Mouse (Mus musculus): ENCODE measurements around the gene Uggt2. TPM values are rescaled to one million over a fixed set of nuclear protein-coding genes. Genes with fewer than 3 reads are reported as not detected.

Gene Uggt2
- polyA plus RNA-seq (2016; fragmentation: Nextera tagmentation; extraction: Ambion mirVana), result 13.2 and 14.2 TPM in 2 replicates

- peaks cover 24% of the 10 kb centered on the region for H3K4me1 ChIP-seq
- no peaks in the 10 kb centered on the region for H3K9me3 ChIP-seq (replicated peaks)
- H3K27ac ChIP-seq (replicated peaks), result peak within 1 kb of the TSS; percentile 95
- under 1% methylated on average over 71 of the region's 72 CpGs for WGBS
- DNase-seq (ENCODE audit: low spot score), result peak; percentile 93
- peak within 1 kb of the TSS; percentile 89 for H3K4me3 ChIP-seq
- no peaks in the 10 kb centered on the region for H3K27me3 ChIP-seq (ENCODE audit: low read depth, poor library complexity, severe bottlenecking)
- peaks cover 8% of the 10 kb centered on the region for H3K36me3 ChIP-seq
Measured at GRCm38 (mm10) chr14:119098851-119099569, at the start of gene Uggt2. Gene Uggt2, minus strand, starts transcription at chr14:119099430.

GRCm38 (mm10) chr14:119139381-119139950 is 40.2 kb upstream of the Uggt2 start:
- H3K9me3 ChIP-seq (replicated peaks), result no peaks in the 10 kb centered on the region
- H3K4me1 ChIP-seq, result peaks cover 20% of the 10 kb centered on the region
- H3K4me3 ChIP-seq, result peak overlapping the region; percentile 65; the same call in 1 of the 2 replicates
- DNase-seq (ENCODE audit: low spot score), result no peak
- 43% methylated on average over 9 of the region's 9 CpGs for WGBS
- peaks cover 77% of the 10 kb centered on the region for H3K27me3 ChIP-seq (ENCODE audit: low read depth, poor library complexity, severe bottlenecking)
- H3K36me3 ChIP-seq, result no peaks in the 10 kb centered on the region
- H3K27ac ChIP-seq (replicated peaks), result no peak overlapping the region

- H3K27ac ChIP-seq (replicated peaks), result no peak overlapping the region
- H3K27me3 ChIP-seq (ENCODE audit: low read depth, poor library complexity, severe bottlenecking), result peaks cover 84% of the 10 kb centered on the region
- H3K4me1 ChIP-seq, result peaks cover 20% of the 10 kb centered on the region
- peak overlapping the region; percentile 65 for H3K4me3 ChIP-seq
- no peaks in the 10 kb centered on the region for H3K9me3 ChIP-seq (replicated peaks)
- H3K36me3 ChIP-seq, result no peaks in the 10 kb centered on the region
- DNase-seq (ENCODE audit: low spot score), result no peak
- WGBS, result under 1% methylated on average over 20 of the region's 20 CpGs
Measured at GRCm38 (mm10) chr14:119138786-119139100, 39.5 kb upstream of the Uggt2 start.

- no peaks in the 10 kb centered on the region for H3K36me3 ChIP-seq
- H3K9me3 ChIP-seq (replicated peaks), result no peaks in the 10 kb centered on the region
- peak within 1 kb of the TSS; percentile 63; the same call in 1 of the 2 replicates for H3K27ac ChIP-seq (replicated peaks)
- H3K4me1 ChIP-seq, result peaks cover 20% of the 10 kb centered on the region
- no peak for DNase-seq (ENCODE audit: low spot score)
- WGBS, result under 1% methylated on average over 98 of the region's 100 CpGs
- H3K27me3 ChIP-seq (ENCODE audit: low read depth, poor library complexity, severe bottlenecking), result peaks cover 84% of the 10 kb centered on the region
- peak within 1 kb of the TSS; percentile 65 for H3K4me3 ChIP-seq
Measured at GRCm38 (mm10) chr14:119137906-119138785, 38.9 kb upstream of the Uggt2 start, which contains the start of gene Hs6st3. Gene Hs6st3, plus strand, starts transcription at chr14:119138341.

- no peaks in the 10 kb centered on the region for H3K36me3 ChIP-seq
- peaks cover 20% of the 10 kb centered on the region for H3K4me1 ChIP-seq
- under 1% methylated on average over 38 of the region's 38 CpGs for WGBS
- peak; percentile 73 for DNase-seq (ENCODE audit: low spot score)
- peak overlapping the region; percentile 63; the same call in 1 of the 2 replicates for H3K27ac ChIP-seq (replicated peaks)
- H3K4me3 ChIP-seq, result peak overlapping the region; percentile 65
- H3K9me3 ChIP-seq (replicated peaks), result no peaks in the 10 kb centered on the region
- peaks cover 84% of the 10 kb centered on the region for H3K27me3 ChIP-seq (ENCODE audit: low read depth, poor library complexity, severe bottlenecking)
Measured at GRCm38 (mm10) chr14:119137512-119137905, 38.3 kb upstream of the Uggt2 start.

GRCm38 (mm10) chr14:119127330-119127729 is 28.1 kb upstream of the Uggt2 start:
- no peak overlapping the region for H3K27ac ChIP-seq (replicated peaks)
- H3K4me3 ChIP-seq, result no peak overlapping the region
- H3K9me3 ChIP-seq (replicated peaks), result no peaks in the 10 kb centered on the region
- H3K36me3 ChIP-seq, result no peaks in the 10 kb centered on the region
- WGBS, result 90% methylated on average over 2 of the region's 2 CpGs
- no peak for DNase-seq (ENCODE audit: low spot score)
- H3K4me1 ChIP-seq, result peaks cover 18% of the 10 kb centered on the region
- H3K27me3 ChIP-seq (ENCODE audit: low read depth, poor library complexity, severe bottlenecking), result peaks cover 31% of the 10 kb centered on the region

- no peak overlapping the region for H3K27ac ChIP-seq (replicated peaks)
- DNase-seq (ENCODE audit: low spot score), result no peak
- H3K27me3 ChIP-seq (ENCODE audit: low read depth, poor library complexity, severe bottlenecking), result peaks cover 31% of the 10 kb centered on the region
- WGBS, result 47% methylated on average over 4 of the region's 4 CpGs
- peaks cover 18% of the 10 kb centered on the region for H3K4me1 ChIP-seq
- H3K4me3 ChIP-seq, result no peak overlapping the region
- no peaks in the 10 kb centered on the region for H3K36me3 ChIP-seq
- no peaks in the 10 kb centered on the region for H3K9me3 ChIP-seq (replicated peaks)
Measured at GRCm38 (mm10) chr14:119125840-119126239, 26.6 kb upstream of the Uggt2 start.

GRCm38 (mm10) chr14:119124061-119124460 is 24.8 kb upstream of the Uggt2 start:
- WGBS, result 25% methylated on average over 3 of the region's 3 CpGs
- H3K4me3 ChIP-seq, result peak overlapping the region; percentile 54
- DNase-seq (ENCODE audit: low spot score), result peak; percentile 47

GRCm38 (mm10) chr14:119123582-119123981 is 24.4 kb upstream of the Uggt2 start:
- Histone ChIP-seq H3K4me1 (peaks cover 18% of the 10 kb centered on the region), H3K36me3 (no peaks in the 10 kb centered on the region), H3K9me3 (replicated peaks) (no peaks in the 10 kb centered on the region), H3K4me3 (peak overlapping the region; percentile 54), H3K27ac (replicated peaks) (peak overlapping the region; percentile 61; the same call in 1 of the 2 replicates), H3K27me3 (ENCODE audit: low read depth, poor library complexity, severe bottlenecking) (peaks cover 31% of the 10 kb centered on the region)
- 3% methylated on average over 12 of the region's 12 CpGs for WGBS
- peak; percentile 19 for DNase-seq (ENCODE audit: low spot score)

More at GRCm38 (mm10) chr14:119124061-119124460, 24.8 kb upstream of the Uggt2 start:
- Histone ChIP-seq H3K9me3 (replicated peaks) (no peaks in the 10 kb centered on the region), H3K36me3 (no peaks in the 10 kb centered on the region), H3K27me3 (ENCODE audit: low read depth, poor library complexity, severe bottlenecking) (peaks cover 31% of the 10 kb centered on the region), H3K27ac (replicated peaks) (no peak overlapping the region), H3K4me1 (peaks cover 18% of the 10 kb centered on the region)

GRCm38 (mm10) chr14:119112558-119112957 is 13.3 kb upstream of the Uggt2 start:
- 84% methylated on average over 6 of the region's 6 CpGs for WGBS
- Histone ChIP-seq H3K4me1 (no peaks in the 10 kb centered on the region), H3K27ac (replicated peaks) (no peak overlapping the region), H3K4me3 (no peak overlapping the region), H3K36me3 (no peaks in the 10 kb centered on the region), H3K27me3 (ENCODE audit: low read depth, poor library complexity, severe bottlenecking) (no peaks in the 10 kb centered on the region), H3K9me3 (replicated peaks) (no peaks in the 10 kb centered on the region)
- DNase-seq (ENCODE audit: low spot score), result no peak

- DNase-seq (ENCODE audit: low spot score), result no peak
- no peaks in the 10 kb centered on the region for H3K9me3 ChIP-seq (replicated peaks)
- no peaks in the 10 kb centered on the region for H3K27me3 ChIP-seq (ENCODE audit: low read depth, poor library complexity, severe bottlenecking)
- H3K4me1 ChIP-seq, result no peaks in the 10 kb centered on the region
- H3K36me3 ChIP-seq, result no peaks in the 10 kb centered on the region
- WGBS, result 86% methylated on average over 3 of the region's 3 CpGs
- no peak overlapping the region for H3K27ac ChIP-seq (replicated peaks)
- no peak overlapping the region for H3K4me3 ChIP-seq
Measured at GRCm38 (mm10) chr14:119109776-119110218, 10.6 kb upstream of the Uggt2 start.

- H3K4me1 ChIP-seq, result no peaks in the 10 kb centered on the region
- no peak overlapping the region for H3K4me3 ChIP-seq
- no peaks in the 10 kb centered on the region for H3K27me3 ChIP-seq (ENCODE audit: low read depth, poor library complexity, severe bottlenecking)
- no peak overlapping the region for H3K27ac ChIP-seq (replicated peaks)
- no peaks in the 10 kb centered on the region for H3K36me3 ChIP-seq
- no peak for DNase-seq (ENCODE audit: low spot score)
- no peaks in the 10 kb centered on the region for H3K9me3 ChIP-seq (replicated peaks)
- WGBS, result 77% methylated on average over 7 of the region's 7 CpGs
Measured at GRCm38 (mm10) chr14:119108776-119109301, 9.6 kb upstream of the Uggt2 start.

Measured in midbrain, embryonic 10.5 days (tissue).